Mouse (Mus musculus) lung, adult 2 months (tissue): ENCODE measurements at regions not wholly inside any gene's neighbourhood (a gene's known extent, or its start where the extent isn't known, plus 50 kb on each side); places are given as distances from the start of the nearest gene placed in this dataset.

Source experiments
- CTCF ChIP-seq: fragments of 200-500 bp; IDR thresholded peaks from 2 replicates; pipeline ENCODE4 v1.5.1; 2011; ENCODE audit warnings: mild to moderate bottlenecking, low read length, control low read depth; ENCODE audit not compliant: insufficient read depth
- POLR2A ChIP-seq: fragments of 200-500 bp; IDR thresholded peaks from 2 replicates; pipeline ENCODE4 v1.6.1; 2011; ENCODE audit warnings: low read depth, mild to moderate bottlenecking, control low read depth, low read length, borderline replicate concordance; ENCODE audit errors: extremely low read depth

DNA sequence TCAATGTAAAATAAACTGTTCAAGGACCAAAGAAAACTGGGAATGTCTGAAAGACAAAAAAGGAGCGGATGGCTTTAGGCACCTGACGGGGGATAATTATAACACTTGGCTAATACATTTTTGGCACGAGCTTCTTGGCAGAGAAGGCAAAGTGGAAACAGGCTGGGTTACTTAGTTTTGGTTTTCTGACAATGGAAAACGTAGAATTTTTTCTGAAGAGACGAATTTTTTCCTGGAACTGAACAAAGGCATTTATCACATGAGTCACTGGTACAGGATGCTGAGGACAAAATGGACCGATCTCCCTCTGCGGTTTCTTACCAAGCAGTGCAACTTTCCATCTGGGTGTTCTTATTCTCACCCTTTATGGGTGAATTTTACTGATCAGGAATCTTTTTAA, 143.2 kb upstream of the Slit3 start:
- TF ChIP-seq CTCF (no peak), POLR2A (no peak)
